Mouse (Mus musculus) lung, postnatal 25 days (tissue): ENCODE data around the gene Opcml.

Experiments
- DNase-seq: peaks from one replicate; pipeline ENCODE4 v3.0.0; 2022; ENCODE audit warnings: low spot score

Gene Opcml

DNA sequence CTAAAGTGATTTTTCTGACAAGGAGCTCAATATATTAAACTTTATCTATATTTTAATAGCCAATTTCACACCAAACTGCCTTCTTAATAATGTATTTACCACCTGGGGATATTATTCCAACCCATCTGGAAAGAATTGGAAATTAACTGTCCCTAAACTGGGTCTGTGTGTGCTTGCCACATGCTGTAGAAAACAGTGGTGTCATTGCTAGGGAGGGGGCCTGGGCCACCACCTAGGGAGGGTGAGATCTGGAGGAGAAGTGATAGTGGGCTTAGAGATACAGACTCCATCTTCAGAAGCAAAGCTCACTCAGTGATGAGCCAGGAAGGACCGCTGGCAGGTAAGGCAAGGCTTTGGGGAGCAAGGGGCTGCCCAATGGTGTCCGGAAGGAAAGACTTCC lies 537.9 kb downstream of the Opcml start:
- DNase-seq = no peak

DNA sequence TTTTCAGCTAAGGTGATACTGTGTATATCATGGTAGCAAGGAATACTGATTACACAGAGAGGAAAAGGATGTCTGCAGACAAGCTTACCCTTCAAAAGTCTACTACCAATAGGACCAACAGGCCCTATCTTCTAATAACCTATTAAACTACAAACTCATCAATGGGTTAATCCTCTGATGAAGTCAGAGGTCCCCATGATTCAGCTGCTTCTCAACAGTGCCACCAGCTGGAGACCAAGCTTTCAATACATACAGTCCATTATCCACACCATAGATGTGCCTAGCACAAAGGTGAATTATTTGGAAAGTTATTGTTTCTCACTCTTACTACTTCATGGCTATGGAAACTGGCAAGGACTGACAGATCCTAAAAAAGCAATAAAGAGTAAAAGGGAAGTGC lies 538.9 kb downstream of the Opcml start:
- DNase-seq = no peak

DNA sequence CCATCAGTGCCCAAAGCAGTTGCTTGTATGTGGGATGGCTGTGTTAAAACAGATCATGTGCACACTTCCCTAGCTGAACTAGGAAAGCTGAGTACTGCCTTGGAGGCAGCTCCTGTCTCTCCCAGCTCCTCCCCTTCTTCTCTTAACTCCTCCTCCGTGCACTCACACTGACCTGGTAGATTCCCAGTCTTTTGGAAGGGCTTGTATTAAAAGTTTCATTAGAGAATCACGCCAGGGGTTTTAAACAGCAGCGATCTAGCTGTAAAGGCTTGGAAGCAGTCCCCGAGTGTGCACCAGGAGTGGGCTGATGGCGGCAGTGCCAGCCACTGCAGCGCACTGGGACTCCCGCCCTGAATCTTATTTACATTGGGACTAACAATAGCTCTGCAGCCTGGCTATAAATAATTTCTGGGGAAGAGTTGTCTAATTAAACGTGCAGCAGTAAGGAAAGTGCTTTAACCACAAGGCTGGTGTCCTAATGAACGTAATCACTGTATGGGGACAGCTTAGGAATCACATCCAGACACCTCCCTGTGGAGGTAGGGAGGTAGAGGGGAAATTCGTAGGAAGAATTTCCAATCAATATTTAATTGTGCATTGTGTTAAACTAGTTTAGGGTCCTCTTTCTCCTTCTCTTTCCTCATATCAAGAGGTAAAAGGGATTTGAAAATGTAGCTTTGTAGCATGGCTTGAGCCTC lies 546.1 kb downstream of the Opcml start:
- DNase-seq = no peak

DNA sequence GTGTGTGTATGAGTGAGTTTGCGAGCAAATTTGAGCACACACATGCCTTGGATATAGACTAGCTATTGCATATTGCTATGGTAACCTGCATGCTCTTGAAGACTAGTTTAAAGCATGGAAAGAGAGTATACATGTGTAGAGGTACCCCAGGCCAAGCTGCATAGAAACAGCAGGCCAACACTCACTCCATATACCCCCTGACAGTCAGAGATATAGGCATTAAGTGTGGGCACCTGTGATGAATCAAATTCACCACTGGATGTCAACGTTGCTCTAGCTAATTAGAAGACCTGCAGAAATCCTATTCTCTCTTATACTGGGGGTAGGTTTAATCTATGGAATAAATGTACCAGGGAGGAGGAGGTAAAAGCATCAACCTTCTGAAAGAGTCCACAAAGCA lies 547.3 kb downstream of the Opcml start:
- no peak for DNase-seq

DNA sequence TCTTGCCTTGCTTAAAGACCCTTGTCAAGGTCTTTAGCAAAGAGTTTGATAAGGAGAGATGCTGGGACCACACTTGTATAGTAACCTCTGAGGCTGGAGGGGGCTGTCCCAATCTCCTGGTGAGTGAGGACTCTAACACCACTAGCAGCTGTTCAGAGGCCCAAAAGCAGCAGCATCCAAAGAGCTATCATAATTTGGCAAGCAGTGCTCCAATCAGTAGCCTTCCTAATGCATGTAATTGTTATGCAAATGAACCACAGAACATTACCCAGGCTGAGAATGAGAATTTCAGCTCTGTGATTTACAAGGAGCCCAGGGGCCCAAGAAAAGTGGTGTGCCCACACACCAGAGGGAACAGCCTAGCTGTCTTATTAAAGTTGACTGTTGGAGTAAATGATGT lies 564.4 kb downstream of the Opcml start:
- DNase-seq = no peak

DNA sequence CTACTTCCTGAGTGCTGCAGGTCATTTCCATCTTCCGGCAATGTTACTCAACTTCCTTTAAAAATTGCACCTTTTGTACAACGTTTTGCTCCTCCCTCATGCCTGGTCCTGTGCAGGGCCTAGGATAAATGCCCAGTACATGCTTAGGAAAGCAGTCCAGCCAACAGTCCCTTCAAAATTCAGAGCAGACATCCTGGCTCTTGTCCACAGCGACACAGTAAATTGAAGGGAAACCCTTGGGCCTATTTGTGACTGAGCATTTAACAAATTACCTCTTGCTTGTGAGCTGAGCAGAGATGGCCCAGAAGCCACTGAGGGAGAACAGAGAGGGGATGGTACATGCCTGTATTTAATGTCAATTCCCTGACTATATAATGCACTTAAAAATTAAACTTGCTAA lies 567.4 kb downstream of the Opcml start:
- no peak for DNase-seq

DNA sequence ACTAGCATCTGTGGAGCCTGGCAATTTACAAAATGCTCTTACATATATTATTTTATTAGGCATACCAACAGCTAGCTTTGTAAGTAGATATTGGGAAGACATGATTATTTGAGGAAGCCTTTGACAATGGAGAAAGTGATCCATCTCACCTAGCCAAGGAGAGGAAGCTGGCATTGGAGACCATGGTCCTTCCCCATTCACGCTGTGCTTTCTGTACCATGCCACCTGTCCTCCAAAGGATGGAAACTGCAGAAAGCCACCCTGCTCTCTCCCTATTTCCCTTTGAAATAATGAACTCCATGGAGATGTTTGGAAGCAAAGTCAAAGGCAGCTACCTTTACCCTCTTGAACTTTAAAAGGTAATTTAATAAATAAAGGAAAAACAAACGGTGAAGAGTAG lies 570.1 kb downstream of the Opcml start:
- no peak for DNase-seq

DNA sequence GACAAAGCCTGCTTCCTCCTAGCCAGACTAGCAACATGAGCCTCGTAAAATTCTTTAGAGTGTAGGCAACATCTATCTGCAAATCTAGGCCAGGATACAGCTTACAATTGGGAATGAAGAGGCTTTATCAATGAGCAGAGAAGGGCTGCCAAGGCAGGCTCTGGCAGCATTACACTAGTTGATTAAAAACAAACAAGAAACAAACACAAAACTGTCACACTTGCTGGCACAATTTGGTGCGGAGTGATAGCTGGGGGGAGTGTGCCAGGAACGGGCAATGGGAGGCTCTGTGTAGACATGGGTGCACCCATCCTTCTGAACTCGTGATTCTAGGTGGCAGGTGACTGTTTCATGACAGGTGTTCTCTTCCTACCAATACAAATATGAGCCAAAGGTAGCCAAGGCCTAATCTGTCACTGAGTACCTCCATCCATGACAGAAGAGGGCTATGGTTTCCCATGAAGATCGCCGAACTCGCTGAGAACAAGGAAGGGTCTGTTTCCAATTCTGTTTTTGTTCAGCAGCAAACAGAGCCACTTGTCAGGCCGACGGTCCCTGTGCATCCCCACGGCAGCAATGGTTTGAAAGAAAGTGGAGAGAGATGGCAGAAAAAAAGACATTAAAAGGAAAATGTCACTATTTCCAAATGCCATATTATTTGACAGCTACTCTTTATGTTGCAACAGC lies 574.0 kb downstream of the Opcml start:
- DNase-seq = no peak

DNA sequence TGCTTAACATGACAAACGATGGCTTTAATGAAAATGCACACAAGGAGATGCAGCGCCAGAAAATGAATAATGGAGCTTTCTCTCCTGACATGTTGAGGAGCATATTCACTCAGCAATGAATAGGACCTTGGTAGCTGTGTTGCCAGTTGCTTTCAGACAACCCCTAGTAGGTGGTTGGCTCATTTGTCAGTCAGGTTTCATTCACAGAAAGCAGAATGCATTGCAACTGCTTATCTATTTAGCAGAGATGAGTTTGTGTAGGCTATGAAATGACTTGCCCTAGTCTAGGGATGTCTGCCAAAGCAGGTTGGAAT lies 574.5 kb downstream of the Opcml start:
- no peak for DNase-seq

DNA sequence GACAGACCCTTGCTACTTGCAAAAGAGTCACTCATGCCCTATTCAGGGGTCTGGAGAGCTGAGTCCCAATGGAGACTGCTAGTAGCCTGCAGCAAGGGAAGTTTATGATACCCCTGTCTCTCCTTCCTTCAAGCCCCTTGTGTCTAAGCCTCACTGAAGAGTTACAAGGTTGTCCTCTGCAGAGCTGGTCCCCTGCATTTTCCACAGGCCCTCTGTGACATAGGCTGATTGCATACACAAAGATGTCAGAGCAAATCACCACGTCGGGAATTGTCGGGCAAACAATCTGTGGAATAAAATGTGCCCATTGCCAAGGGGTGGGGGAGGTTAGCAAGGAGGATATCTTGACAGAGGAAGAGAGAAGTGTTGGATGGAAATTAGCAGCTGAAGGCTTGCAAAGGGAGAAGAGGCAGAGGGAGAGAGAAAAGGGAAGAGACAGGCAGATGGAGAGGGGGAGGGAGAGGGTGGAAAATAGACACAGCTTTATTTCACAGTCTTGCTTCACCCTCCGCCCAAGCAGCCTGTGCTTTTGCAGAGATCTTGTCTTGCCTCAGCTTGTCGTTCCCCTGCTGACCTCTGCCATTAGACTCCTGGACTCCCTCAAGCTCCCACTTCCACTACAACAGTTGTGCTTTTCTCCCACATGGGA lies 596.1 kb downstream of the Opcml start:
- no peak for DNase-seq

DNA sequence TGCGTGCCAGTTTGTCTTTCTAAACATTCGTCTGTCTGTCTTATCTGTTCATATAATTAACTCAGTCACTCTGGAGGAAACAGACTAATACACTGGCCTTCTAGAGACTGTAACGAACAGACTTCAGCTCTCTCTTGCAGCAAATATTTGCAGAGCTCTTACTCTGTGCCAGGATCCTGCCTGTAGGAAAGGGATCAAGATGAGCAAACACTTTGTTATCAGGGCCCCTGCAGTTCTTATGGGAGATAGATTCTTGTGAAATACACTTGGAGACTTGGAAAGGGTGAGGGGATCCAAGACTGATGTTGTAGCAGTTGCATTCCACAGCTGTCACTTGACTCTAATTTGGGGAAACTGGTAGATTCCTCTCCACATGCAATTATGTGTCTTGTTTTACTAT lies 604.6 kb downstream of the Opcml start:
- no peak for DNase-seq

DNA sequence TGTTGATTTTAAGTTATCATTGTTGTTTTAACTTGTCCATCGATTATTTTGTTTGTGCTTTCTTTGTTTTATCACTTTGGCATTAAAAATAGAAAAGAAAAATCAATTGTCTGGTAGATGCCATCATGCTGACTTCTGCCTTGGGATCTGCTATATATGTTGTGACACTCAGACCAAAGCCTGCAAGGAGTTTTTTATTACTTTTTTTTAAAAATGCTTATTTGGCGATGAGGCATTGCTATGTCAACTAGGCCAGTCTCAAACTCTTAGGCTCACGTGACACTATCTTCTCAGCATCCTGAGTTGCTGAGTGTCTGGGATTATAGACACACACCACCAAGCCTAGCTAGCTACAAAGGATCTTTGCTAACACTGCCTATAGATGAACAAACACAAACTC lies 605.1 kb downstream of the Opcml start:
- DNase-seq = no peak

DNA sequence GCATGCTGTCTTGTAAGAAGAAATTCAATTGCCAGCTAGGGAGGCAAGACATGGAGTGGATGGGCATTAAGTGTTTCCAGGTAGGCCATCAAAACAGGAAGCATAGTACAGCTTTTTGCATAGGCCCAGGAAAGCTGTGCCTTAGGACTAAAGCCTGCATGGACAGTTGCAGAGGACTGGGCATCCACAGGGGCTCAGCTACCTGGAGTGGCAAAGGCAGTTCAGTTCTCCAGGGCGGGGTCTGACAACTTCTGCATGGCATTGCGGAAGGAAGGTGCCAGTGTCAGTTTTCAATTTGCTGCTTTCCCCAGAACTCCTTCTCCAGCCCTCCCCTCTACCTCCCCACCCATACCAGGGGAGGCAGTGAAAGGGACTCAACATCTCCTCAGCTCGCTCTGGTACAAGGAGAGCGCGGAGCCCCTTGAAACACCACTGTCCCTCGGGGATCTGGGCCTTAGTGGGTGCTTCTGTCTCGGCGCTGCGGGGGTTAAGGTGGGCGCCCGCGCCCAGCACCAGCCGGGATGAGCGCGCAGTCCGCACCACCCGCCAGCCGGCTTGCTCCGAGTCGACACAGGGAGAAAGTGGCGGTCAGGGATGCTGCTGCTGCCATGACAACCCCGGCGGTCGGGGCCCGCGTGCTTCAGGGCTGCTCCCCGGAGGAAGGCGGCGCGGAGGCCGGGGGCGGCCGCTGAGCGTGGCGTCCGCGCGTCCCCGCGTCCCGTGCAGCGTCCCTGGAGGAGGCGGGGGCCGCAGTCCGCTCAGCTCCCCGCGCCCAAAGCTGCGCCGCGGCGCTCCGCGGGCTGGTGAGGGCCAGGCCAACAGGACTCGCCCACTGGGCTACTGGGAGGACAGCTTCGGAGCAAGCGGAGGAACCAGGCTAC lies 612.4 kb downstream of the Opcml start:
- no peak for DNase-seq

DNA sequence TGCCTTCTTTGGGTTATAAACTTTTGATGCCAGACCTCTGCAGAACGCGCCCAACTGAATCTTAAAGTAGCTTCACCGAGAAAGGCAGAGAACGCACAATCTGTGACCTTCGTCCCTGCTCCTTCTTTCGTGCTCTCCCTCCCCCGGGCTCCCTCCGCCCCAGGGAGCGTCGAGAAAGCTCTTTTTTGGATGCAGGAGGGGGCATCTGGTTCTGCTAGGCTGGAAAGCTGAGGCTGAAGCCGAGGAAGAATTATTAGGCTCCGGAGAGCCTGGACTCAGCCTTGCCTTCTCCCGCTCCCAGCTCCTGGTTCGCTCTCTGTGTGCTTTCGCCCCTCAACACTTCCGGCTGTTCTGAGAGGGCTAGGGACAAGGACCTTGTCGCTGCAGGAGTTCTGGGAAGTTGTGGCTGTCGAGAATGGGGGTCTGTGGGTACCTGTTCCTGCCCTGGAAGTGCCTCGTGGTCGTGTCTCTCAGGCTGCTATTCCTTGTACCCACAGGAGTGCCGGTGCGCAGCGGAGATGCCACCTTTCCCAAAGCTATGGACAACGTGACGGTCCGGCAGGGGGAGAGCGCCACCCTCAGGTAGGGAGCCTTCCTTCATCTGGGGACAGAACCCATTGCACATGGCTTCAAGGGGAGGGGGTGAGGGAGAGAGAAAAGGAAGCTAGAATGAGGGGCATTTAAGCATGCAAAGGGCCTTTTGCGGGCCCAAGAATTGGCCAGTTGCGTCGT lies 613.4 kb downstream of the Opcml start:
- no peak for DNase-seq

DNA sequence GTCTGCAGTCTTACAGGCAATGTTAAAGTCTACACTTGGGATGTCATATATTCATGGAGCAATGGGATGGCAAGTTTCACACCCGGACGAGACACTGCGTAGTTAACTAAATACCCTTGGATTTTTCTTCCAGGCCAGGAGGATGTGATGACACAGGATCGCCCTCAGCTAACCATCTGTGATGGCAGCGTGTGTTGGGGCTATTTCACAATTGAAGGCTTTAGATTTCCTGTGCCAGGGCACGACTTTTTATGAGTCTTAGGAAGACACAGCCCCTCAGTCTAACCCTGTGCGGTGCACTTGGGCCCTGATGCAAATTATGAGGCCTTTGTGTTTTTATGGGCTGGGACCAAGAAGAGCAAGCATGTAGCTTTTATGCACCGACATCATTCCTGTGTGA lies 614.0 kb downstream of the Opcml start:
- no peak for DNase-seq

DNA sequence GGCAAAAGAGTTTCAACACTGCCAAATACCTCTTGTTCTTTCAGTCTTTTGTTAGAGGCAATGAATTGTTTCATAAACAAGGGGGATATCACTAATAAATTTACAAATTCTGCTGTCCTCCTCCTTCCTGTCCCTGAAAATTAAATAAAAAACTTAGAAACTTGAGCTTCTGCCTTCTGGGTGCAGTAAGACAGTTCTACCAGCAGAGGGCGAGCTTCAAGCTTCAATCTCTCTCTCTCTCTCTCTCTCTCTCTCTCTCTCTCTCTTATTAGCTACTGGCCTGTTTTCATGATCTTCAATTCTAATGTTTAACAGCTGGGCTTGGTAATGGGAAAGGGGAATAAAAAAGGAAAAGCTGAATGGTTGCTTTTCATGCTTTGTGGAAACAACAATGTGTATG lies 615.2 kb downstream of the Opcml start:
- no peak for DNase-seq

DNA sequence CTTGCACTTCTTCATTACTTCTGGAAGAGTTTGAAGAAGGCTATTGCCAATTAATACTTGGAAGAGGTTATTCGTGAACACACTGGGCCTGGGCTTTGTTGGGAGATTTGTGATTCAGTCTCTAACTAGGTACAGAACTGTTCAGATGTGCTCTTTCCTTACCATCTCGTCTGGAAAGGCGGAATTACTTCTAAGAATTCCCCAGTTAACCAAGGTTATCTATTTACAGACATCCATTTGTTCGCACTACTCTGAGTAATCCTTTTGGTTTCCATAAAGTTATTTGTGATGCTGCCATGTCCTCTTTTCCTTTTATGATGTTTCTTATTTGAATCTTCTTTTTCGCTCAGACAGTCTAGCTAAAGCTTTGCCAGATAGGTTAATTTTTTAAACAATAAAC lies 630.2 kb downstream of the Opcml start:
- no peak for DNase-seq

DNA sequence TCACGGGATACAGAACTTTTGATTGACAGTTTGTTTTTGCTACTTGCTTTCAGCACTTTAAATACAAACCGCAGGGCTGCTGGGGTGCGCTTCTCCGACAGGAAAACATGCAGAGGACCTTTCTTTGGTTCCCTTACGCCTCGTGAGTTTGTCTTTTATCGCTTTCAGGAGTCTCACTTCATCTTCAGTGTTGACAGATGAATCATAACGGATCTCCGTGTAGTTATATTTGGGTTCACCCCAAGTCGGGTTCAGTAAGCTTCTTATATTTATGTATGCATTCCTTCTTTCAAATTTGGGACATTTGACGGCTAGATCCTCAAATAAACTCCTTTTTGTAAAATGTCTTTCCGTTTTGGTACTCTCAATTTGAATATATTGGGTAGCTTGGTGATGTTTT lies 632.8 kb downstream of the Opcml start:
- no peak for DNase-seq

DNA sequence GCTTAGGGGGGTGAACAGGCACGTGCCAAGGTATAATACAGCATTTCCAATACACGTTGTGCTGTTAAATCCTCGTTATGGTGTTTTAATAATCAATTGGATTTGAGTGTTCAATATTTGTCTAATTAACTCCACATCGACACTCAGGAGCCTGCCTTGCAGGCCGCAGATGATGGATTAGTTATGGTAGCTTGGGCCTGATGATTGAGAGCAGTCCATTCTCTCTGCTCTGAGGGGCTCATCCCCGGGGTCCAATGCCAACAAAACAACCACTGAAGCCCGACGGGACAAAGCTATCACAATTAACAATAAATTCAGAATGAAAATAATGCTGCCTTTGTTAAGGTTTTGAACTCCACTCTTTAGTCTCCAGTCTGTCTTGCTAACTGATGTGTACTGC lies 641.6 kb downstream of the Opcml start:
- DNase-seq = no peak

DNA sequence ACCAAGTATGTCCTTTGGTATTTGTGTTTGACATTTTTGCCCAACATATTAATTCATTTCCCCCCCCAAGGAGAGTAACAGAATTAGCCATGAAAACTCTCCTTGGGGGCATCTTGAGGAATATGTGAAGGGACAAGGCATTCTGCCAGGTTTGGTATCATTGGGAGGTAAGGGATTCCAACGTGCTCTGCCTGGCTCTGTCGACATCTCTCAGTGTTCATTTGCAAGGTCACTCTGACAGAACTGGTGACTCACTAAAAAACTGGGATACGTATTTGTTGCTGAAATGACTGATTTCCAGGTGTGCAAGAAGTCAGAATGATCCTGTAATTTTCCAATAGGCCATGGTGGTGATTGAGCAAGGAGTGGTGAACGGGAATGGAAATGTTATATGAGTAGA lies 648.2 kb downstream of the Opcml start:
- no peak for DNase-seq

DNA sequence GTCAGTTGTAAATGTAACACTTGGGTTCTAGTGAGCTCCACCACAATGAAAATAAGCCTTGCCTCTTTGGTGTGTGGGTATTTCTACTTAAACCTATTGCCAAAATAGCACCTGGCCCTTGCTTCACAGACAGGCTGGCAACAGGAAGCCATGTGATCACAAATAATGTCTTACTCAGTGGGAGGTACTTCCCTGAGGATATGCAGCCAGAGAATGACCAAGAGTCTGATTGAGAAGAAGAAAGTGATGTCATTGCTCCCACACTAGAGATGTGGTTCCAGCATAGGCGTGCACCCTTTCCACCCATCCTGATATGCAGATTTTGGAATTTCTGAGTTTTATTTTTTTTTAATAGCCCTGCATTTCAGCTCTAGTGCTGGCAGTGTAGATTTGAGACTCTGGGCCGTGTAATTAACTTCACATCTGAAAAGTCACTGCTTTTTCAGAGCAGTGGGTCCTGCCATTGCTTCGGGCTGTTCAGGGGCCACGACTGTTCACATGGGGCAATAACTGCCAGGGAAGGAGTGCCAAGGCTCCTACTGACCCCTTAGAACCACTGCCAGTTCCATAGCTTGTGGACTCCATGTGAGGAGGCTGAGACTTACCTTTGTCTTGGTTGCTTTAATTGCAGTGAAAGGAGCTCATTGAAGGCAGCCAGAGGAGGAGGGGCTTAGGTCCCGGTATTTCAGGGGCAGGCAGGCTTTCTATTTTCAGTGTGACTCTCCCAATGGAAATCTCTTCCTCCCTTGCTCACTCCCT lies 649.0 kb downstream of the Opcml start:
- no peak for DNase-seq
